Mouse (Mus musculus): ENCODE data around the gene Slc25a13.

DNA sequence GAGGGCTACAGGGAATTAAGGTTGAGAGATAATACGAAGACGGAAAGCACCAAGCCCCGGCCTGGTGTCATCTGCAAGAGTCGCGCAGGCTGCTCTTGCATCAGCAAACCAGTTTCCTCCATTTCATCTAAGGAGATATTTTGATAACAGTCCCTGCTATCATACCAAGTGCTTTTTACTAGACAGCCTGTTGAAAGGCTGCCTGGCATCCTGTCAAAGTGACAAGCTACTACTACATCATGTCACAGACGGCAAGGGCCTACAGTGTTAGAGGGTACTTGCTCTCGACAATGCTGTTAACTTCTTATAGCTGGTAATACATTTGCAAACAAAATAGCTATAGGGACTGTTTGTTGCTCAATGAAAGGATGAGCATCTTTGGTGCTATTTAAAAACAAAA, 145.9 kb downstream of the Slc25a13 start:
- TF ChIP-seq TCF12 (IDR thresholded peaks at IDR 0.05; ENCODE audit: low read depth, low read length) = no peak
- no peak for TF ChIP-seq POLR2A (IDR thresholded peaks at IDR 0.05; ENCODE audit: control insufficient read depth in 1 of 2, insufficient read depth in 1 of 2, low read depth in 1 of 2, low read length in 2 of 2, poor library complexity in 1 of 2)
- TF ChIP-seq SMC3 (IDR thresholded peaks at IDR 0.05; ENCODE audit: low read depth, low read length) = no peak
- TF ChIP-seq CTCF (IDR thresholded peaks at IDR 0.05 in 2 of 3, conservative IDR thresholded peaks at IDR 0.05 in 1 of 3; ENCODE audit: control insufficient read depth in 1 of 3, insufficient read depth in 1 of 3, low read depth in 2 of 3, low read length in 3 of 3, poor library complexity in 1 of 3, severe bottlenecking in 1 of 3) = no peak
- no peak for TF ChIP-seq NRF1 (IDR thresholded peaks at IDR 0.05; ENCODE audit: insufficient read depth, low read depth, low read length, poor library complexity, severe bottlenecking)
- no peak for TF ChIP-seq ZKSCAN1 (IDR thresholded peaks at IDR 0.05; ENCODE audit: low read depth, low read length)
- no peak for TF ChIP-seq MAFK (IDR thresholded peaks at IDR 0.05; ENCODE audit: borderline replicate concordance, low read depth, low read length)
- TF ChIP-seq MAX (IDR thresholded peaks at IDR 0.05; ENCODE audit: low read length) = no peak
- no peak for TF ChIP-seq GATA1 (IDR thresholded peaks at IDR 0.05; ENCODE audit: low read depth, low read length)
- no peak for TF ChIP-seq E2F4 (IDR thresholded peaks at IDR 0.05; ENCODE audit: borderline replicate concordance, low read depth, low read length)
- TF ChIP-seq MEF2A (IDR thresholded peaks at IDR 0.05; ENCODE audit: extremely low read depth, insufficient replicate concordance, low read depth, low read length, poor library complexity, severe bottlenecking) = no peak
- no peak for TF ChIP-seq TBP (IDR thresholded peaks at IDR 0.05; ENCODE audit: low read depth, low read length)
- TF ChIP-seq BHLHE40 (IDR thresholded peaks at IDR 0.05; ENCODE audit: borderline replicate concordance, low read depth, low read length) = no peak
